Mouse (Mus musculus): ENCODE data around the gene Catsperg2. TPM values are rescaled to one million over a fixed set of nuclear protein-coding genes. Genes with fewer than 3 reads are reported as not detected.
"Not testable (repeated sequence)": the region's sequence is repeated elsewhere in the genome, so short reads cannot be mapped to it uniquely, and the experiment has no call there.

The Catsperg2 gene
- not detected for total RNA-seq (2022)

DNA sequence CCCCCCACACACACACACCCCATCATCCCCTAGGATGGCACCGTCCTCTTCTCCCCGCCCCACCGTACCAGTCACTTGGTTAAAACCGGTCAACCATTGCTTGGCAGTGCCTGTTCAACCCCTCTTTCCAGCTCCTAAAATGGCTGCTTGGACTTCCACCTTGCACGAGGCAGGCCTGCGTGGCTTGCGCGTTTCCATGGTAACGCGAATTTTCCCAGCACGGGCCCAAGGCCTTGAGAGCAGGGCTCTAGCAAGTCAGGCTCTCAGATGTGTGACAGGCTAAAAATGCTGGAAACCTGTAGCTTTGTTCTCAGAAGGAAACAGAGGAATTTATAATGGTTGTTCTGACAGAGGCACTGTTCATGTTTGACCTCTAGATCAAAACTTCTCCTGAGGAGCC, at the start of gene Catsperg2:
Catsperg2 (minus strand) TSS at position 173 of the 400 bp plus-strand sequence.
- DNase-seq (ENCODE audit: low spot score): not testable (repeated sequence)

DNA sequence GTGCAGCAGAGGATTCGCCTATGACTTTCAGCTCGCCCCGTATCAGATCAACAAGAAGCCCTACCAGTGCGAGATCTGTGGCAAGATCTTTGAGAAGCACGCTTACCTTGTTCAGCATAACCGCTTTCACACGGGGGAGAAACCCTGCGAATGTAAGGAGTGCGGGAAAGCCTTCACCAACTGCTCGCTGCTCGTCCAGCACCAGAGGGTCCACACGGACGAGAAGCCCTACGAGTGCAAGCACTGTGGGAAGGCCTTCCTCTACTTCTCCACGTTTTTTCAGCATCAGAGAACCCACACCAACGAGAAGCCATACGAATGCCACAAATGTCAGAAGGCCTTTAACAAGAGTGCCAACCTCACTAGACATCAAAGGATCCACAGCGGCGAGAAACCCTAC, 49.7 kb upstream of the Catsperg2 start:
- DNase-seq (ENCODE audit: low spot score): no peak

DNA sequence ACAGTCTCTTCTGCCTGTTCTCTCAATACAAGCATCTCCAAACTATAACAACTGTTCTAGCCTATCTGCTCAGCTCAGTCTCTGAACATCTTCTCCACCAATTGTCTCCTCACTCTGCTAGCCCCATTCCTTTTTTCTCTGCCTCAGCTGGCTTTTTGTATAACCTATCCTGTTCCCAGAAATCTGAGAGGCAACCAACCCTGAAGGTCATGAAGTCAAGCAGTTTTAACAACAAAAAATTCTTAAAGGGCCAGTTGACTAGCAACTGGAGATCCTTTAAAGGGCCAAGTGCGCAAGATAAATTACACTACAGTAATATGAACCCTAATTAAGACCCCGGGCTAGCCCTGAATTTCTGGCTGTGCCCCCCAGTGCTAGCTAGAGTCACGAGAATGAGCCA, 47.5 kb upstream of the Catsperg2 start:
- no peak for DNase-seq (ENCODE audit: low spot score)

DNA sequence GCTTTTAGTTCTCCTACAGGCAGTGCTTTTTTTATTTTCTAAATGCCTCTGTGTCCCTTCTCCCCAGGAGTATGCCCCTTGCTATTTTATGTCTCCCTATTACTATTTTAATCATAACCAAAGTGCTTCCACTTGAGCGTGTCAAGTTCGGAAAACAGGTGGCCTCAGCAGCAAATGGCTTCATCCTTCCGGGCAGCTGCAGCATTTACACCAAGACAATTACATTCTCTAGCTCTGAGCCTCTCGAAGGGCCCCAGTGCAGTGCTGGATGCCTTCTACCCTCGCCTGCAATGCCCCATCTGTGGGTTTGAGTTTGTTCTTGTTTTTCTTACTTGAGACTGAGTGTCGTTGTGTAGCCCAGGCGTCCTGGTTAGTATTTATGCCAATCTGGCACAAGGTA, 46.7 kb upstream of the Catsperg2 start:
- DNase-seq (ENCODE audit: low spot score): no peak

DNA sequence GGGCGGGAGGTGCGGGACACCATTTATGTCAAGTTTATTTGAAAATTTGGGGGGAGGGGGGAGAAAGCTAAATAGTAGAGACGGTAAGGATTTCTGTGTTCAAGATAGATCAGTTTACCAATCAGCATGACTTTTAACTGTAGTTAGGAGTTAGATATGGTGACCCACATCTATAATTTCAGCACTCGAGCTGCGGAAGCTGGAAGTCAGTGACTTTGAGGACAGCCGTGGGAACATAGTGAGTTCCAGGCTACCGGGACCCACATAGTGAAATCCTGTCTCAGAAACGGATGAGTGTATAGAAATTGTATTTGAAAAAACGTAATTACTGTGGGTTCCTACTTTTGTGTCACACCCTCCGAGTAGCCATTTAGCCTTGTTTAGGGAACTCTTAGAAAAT, 42.1 kb upstream of the Catsperg2 start:
- no peak for DNase-seq (ENCODE audit: low spot score)

DNA sequence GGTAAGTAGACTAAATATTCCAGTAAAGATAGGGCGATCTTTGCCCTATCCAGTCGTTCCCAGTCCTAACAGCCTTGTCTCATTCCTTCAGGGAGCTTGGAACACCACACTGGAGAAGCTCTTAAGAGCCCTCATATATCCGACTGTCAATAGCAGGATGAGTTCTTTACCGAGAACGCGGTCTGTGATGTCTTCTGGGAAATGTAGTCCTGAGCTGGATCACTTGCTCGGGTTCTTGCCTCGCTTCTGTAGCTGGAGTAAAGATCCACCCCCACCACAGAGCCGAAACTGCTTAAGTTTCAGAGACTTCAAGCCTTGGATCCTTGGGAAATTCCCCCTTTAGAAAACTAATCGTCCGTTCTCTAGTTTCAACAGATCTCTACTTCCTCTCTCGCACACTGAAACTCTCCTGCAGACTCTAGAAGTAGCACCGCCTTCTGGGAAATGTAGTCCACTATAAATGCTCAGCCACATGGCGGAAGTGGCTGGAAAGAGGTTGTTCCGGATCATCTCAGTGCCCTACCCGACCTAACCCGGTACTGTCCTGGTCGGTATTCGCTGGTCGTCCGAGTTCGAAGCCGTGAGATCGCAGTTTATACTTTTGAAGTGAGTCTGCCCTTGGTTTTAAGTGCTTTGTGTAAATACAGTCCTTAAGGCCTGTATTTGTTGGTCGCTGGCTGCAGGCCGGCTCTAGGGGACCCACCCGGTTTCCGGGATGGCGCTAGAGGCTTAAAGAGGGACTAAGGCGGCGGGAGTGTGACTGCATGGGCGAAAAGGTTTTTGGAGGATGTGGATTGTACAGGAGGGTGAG, 41.5 kb upstream of the Catsperg2 start, which contains the start of gene Zfp84:
Zfp84 (plus strand) TSS at position 463 of the 811 bp plus-strand sequence.
- peak; percentile 97 for DNase-seq (ENCODE audit: low spot score)

DNA sequence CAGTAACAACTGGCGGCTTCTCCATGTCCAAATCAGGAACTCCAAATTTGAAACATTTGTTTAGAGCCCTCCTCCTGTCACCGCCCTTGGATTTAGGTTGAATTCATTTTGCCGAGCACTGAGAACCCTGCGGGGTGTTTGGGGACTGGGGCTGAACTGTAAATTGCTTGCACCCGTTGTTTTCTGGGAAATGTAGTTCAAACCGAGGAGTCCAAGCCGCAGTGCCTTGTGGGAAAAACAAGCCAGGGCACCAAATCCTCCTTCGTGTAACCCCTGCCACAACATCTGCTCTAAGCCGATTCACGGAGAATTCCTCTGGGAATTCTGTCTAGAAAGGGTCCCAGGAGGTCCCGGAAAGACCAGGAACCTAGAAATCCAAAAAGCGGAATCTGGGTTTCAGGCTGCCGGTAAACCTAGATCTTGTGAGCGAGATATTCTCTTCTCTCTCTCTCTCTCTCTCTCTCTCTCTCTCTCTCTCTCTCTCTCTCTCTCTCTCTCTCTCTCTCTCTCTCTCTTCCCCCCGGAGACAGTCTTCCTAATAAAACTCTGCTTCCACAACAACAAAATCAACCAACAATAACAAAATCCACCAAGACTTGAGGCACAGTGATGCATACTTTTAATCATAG, 40.3 kb upstream of the Catsperg2 start:
- DNase-seq (ENCODE audit: low spot score): peak; percentile 90

DNA sequence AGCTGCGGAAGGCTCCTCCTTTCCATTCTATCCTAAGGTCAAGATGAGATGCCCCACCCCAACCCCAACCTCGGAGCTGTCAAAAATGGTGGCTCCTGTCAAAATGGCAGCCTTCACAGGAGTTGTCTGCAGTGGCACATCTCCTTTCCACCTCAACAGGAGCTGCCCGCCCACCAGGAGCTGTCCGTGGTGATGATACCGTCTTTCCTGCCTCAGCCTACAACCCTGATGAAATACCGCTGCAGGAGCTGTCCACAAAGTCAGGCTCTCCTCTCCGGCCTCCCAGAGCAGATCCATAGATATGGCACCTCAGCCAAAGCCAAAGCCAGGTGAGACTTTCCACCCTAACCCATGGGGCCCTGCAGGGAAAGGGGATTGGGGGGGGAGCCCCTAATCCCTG, 37.9 kb upstream of the Catsperg2 start:
- DNase-seq (ENCODE audit: low spot score): no peak

DNA sequence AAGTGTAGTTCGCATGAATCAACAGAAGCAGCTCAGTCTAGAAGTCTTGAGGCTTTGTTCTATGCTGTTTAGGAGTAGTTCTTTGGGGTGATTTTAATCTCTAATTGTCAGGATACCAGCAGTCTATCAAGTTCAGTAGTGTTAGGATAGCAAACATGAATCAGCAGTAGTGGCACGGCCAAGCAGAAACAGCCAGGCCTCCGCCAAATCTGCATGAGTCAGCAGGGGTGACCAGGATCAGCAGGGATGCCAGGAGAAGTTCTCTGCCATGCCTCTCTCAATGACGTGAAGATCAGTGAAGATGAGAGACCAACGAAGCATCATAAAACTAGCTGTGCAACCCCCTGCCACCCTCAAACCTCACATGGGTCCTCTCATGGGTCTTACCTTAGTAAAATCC, 33.6 kb upstream of the Catsperg2 start:
- DNase-seq (ENCODE audit: low spot score): no peak

DNA sequence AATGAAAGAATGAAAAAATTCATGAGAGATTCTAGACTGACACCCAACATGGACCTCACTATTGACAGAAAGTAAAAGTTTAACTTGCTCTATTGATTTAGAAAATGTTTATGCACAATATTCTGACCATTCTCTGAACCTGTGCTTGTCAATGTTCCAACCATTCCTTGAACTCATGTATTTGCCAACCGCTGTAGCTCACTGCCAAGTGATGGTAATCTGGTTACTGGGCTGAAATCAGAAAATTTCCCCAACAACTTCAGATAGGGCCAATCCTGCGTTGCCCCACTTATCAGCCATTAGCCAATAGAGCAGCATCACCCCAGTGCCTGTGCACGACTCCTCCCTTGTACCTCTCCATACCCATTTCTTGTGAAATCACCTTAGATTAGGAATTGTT, 15.4 kb upstream of the Catsperg2 start:
- DNase-seq (ENCODE audit: low spot score): no peak

DNA sequence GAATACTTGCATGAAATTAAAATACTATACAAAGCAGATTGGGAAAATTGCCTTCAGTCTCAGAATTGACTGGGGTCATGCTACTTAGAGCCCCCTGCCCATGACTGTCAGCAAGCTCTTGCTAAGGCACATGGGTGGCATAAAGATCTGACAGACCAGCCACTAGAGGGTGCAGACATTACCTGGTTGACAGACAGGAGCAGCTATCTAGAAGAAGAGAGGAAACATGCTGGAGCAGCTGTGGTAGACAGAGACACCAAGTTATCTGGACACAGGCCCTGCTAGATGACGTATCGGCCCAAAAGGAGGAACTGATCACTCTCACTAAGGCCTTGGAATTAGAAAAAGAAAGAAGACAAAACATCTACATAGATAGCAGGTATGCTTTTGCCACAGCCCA, 1.2 kb upstream of the Catsperg2 start:
- no peak for DNase-seq (ENCODE audit: low spot score)

DNA sequence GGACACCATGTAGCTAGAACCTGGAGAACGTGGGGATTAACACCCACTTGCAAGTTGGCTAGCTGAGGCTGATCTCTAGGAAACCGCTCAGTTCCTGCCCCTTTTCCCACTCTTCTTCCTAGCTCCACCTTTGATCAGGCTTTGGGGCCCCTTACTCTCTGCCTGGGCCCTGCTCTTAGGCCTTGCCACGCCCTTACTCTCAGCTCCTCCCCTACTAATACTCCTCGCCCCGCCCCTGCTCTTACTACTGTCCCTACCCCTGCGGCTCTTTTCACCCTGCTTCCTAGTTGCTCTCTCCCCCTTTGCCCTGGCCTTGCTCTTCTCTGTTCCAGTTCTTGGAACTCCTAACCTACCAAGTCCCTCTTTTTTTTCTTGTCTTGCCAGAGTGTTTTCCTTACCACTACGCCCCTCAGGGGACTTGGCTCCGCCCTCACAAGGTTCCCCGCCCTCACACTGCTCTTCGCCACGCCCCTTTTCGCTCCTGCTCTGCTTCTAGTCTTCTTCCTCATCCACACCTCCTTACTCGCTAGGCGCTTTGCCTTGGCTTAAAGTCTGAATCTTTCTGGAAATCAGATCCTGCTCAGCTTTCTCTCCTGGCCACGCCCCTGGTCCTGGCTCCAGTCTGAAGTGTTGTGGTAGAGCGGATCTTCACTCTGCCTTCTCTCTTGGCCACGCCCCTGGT, 1.2 kb downstream of the Catsperg2 start:
- not testable (repeated sequence) for DNase-seq (ENCODE audit: low spot score)

DNA sequence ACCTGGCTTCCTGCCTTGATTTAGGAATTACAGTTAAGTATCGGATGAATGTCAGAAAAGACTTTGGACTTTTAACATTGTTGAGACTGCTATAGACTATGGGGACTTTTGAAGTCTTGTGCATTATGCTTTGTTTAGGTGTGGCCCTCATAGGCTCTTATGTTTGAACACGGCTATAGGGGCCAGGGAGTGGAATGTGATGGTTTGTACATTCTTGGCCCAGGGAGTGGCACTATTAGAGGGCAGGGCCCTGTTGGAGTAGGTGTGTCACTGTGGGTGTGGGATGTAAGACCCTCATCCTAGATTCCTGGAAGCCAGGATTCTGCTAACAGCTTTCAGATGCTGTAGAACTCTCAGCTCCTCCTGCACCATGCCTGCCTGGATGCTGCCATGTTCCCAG, 17.9 kb downstream of the Catsperg2 start:
- not testable (repeated sequence) for DNase-seq (ENCODE audit: low spot score)

DNA sequence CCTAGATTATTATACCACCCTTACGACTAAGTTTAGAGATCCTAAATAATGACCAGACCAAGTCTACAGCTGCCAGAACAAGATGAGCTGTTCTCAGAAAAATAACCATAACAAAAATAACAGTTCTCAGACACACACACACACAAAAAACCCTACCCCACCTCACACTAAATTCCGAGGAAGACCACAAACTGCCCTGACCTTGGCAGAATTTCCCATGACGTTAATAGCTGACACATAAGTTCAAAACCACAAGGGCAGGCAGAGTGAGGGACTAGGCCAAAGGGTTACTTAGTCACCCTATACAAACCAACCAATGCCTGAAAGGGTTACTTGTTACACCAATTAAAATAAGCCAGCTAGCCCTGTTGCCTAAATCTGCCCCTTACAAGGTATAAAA, 31.6 kb downstream of the Catsperg2 start:
- DNase-seq (ENCODE audit: low spot score): not testable (repeated sequence)

DNA sequence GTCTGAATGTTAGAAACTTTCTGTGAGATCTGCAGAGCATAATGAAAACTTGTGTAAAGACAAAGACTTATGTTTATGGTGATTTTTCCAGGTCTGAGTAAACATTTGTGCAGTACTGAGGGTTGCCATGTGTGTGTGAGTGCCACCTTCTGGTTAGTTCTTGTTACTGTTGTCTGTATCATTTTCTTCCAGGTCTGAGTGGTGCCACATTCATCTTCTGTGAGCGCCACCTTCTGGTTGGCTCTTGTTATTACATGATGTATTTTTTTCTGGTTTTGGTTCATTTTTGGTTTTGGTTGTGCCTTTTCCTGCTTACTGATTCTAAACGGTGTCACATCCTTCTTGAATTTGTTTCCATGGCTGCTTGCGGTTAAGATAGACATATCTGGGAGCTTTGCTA, 45.0 kb downstream of the Catsperg2 start:
- no peak for DNase-seq (ENCODE audit: low spot score)

Small RNAs within 50 kb of the gene (microRNA-seq; reads per million reads assigned to microRNA genes)
- gene Mir1964: 6.4 reads per million, percentile 16 among the genes with 10 or more reads in this experiment

Other genes starting within 250 kb of the Catsperg2 start
- 10 to 100 TPM in 1 of 4 experiments, 1 to 10 TPM in 3; 6.8 to 10.3 (median 8.2) TPM for gene Sipa1l3, start 208.4 kb downstream of the Catsperg2 start, total RNA-seq (2022)
- 10 to 100 TPM in 3 of 4 experiments, 1 to 10 TPM in 1; 9.9 to 12.2 (median 10.7) TPM for gene Zfp84, start 41.5 kb upstream of the Catsperg2 start, total RNA-seq (2022)
- 1 to 10 TPM; 4.3 to 6.2 (median 5.1) TPM for gene Zfp30, start 57.0 kb upstream of the Catsperg2 start, total RNA-seq (2022)
- 10 to 100 TPM in 3 of 4 experiments, 1 to 10 TPM in 1; 10.0 to 13.4 (median 11.8) TPM for gene Zfp790, start 89.1 kb upstream of the Catsperg2 start, total RNA-seq (2022)
- under 1 TPM; 0.33 to 0.72 (median 0.47) TPM for gene Zfp940, start 126.6 kb upstream of the Catsperg2 start, total RNA-seq (2022)
- 1 to 10 TPM; 3.0 to 4.0 (median 3.8) TPM for gene Zfp420, start 132.9 kb upstream of the Catsperg2 start, total RNA-seq (2022)
- gene Zfp27, start 179.5 kb upstream of the Catsperg2 start, total RNA-seq (2022): 1 to 10 TPM; 8.4 to 9.3 (median 8.6) TPM
- 1 to 10 TPM; 3.8 to 9.5 (median 6.4) TPM for gene Zfp383, start 181.2 kb upstream of the Catsperg2 start, total RNA-seq (2022)
- gene Zfp74, start 227.1 kb upstream of the Catsperg2 start, total RNA-seq (2022): 1 to 10 TPM; 5.8 to 6.5 (median 6.0) TPM